Mouse (Mus musculus): ENCODE measurements at regions not wholly inside any gene's neighbourhood (a gene's known extent, or its start where the extent isn't known, plus 50 kb on each side); places are given as distances from the start of the nearest gene placed in this dataset.

DNA sequence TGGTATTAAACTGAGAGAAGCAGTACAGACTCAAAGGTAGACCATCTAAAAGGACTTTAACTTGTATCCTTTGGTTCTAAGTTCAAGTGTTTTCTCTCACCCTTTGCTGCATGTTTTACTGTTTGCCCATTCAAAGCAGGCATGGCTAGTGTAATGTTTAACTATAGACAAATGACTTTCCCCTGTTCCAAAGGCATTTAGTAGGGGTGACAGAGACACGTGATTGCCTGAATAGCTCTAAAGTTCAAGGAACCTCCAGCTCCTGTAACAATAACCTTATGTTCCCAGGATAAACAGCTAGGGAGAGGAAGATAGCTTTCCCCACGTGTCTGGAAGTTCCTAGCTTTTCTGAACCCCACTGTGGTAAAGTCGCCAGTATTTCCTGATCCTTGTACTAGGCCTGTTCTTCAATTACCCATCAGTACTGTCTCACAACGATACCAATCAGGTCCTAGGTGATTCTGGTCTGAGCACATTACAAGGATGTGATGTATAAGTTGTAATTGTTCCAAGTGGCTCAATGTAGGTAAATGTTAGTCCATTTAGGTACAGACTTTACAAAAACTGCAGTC lies 92.8 kb upstream of the Dpt start:
- TF ChIP-seq ZMIZ1 (IDR thresholded peaks at IDR 0.05; ENCODE audit: low read depth, low read length) (no peak), GATA1 (IDR thresholded peaks at IDR 0.05; ENCODE audit: low read depth, low read length) (no peak), ZKSCAN1 (IDR thresholded peaks at IDR 0.05; ENCODE audit: low read depth, low read length) (no peak), ELF1 (IDR thresholded peaks at IDR 0.05; ENCODE audit: low read depth, low read length) (no peak), ZC3H11A (IDR thresholded peaks at IDR 0.05; ENCODE audit: low read depth, low read length) (no peak), CHD2 (IDR thresholded peaks at IDR 0.05; ENCODE audit: low read length) (no peak), POLR2A (IDR thresholded peaks at IDR 0.05; ENCODE audit: control insufficient read depth in 1 of 2, insufficient read depth in 1 of 2, low read depth in 1 of 2, low read length in 2 of 2, poor library complexity in 1 of 2) (no peak), EP300 (IDR thresholded peaks at IDR 0.05; ENCODE audit: low read depth in 1 of 2, low read length in 2 of 2) (no peak), MXI1 (IDR thresholded peaks at IDR 0.05; ENCODE audit: low read depth, low read length) (no peak), TBP (IDR thresholded peaks at IDR 0.05; ENCODE audit: low read depth, low read length) (no peak)
- Histone ChIP-seq H3K79me2 (ENCODE audit: control insufficient read depth, insufficient read depth, low read length, poor library complexity) (no peaks in the 10 kb centered on the region), H3K9ac (ENCODE audit: control insufficient read depth, low read depth, low read length, poor library complexity, severe bottlenecking) (no peak overlapping the region), H3K9me3 (replicated peaks; ENCODE audit: insufficient read depth, low read length) (no peaks in the 10 kb centered on the region), H3K4me3 (ENCODE audit: control insufficient read depth in 1 of 2, insufficient read depth in 1 of 2, low read depth in 2 of 2, low read length in 2 of 2) (no peak overlapping the region), H3K36me3 (ENCODE audit: control insufficient read depth in 1 of 2, insufficient read depth in 2 of 2, low read length in 2 of 2) (no peaks in the 10 kb centered on the region), H3K27ac (ENCODE audit: control insufficient read depth, low read depth, low read length) (no peak overlapping the region), H3K27me3 (ENCODE audit: control insufficient read depth in 1 of 2, insufficient read depth in 2 of 2, low read length in 2 of 2) (no peaks in the 10 kb centered on the region), H3K4me1 (ENCODE audit: control insufficient read depth in 1 of 2, insufficient read depth in 2 of 2, low read length in 2 of 2) (no peaks in the 10 kb centered on the region)
- no peak for DNase-seq (ENCODE audit: low read depth, low spot score)

DNA sequence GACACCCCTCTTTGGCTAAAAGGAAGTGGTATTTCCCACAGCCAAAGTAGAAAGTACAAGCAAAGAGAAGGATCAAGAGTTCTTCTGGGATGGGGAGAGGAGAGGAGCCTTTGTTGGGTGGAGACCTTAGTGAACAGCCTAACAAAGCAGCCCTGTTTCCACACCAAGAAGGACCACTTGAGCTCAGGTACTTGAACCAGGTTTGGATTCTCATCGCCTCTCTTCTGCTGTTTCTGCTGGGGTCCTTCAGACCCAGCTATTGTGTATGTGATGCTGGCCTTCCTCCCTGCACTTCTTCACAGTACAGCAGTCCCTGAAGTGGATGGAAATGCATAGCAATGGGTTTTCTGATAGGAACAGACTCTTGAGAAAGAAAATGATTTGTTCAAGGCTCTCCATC lies 106.4 kb upstream of the Dpt start:
- H3K27ac ChIP-seq (ENCODE audit: control insufficient read depth, low read depth, low read length), result no peak overlapping the region
- no peak overlapping the region for H3K4me3 ChIP-seq (ENCODE audit: control insufficient read depth in 1 of 2, insufficient read depth in 1 of 2, low read depth in 2 of 2, low read length in 2 of 2)
- DNase-seq (ENCODE audit: low read depth, low spot score), result no peak
- no peaks in the 10 kb centered on the region for H3K27me3 ChIP-seq (ENCODE audit: control insufficient read depth in 1 of 2, insufficient read depth in 2 of 2, low read length in 2 of 2)
- no peak overlapping the region for H3K9ac ChIP-seq (ENCODE audit: control insufficient read depth, low read depth, low read length, poor library complexity, severe bottlenecking)
- no peaks in the 10 kb centered on the region for H3K9me3 ChIP-seq (replicated peaks; ENCODE audit: insufficient read depth, low read length)
- no peaks in the 10 kb centered on the region for H3K4me1 ChIP-seq (ENCODE audit: control insufficient read depth in 1 of 2, insufficient read depth in 2 of 2, low read length in 2 of 2)
- H3K36me3 ChIP-seq (ENCODE audit: control insufficient read depth in 1 of 2, insufficient read depth in 2 of 2, low read length in 2 of 2), result no peaks in the 10 kb centered on the region
- H3K79me2 ChIP-seq (ENCODE audit: control insufficient read depth, insufficient read depth, low read length, poor library complexity), result no peaks in the 10 kb centered on the region
- TF ChIP-seq MXI1 (IDR thresholded peaks at IDR 0.05; ENCODE audit: low read depth, low read length), result no peak

DNA sequence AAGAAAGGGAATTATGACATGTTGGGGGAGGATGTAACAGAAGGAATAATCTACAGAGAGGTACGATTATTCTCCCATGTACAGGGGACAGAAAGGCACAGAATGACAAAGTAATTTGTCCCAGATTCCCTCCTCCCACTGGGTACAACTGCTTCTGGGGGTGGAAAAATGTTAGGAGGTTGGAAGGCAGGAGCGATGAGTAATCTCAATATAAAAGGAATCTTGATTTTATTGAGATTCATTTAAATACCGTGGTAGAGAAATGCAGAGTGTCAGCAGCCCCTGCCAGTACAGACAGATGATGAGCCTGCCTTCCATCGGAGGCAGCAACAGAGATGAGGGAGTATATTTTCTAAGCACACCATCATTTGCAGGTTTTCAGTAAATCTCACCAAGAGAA lies 107.1 kb upstream of the Dpt start:
- Histone ChIP-seq H3K27ac (ENCODE audit: control insufficient read depth, low read depth, low read length) (no peak overlapping the region), H3K27me3 (ENCODE audit: control insufficient read depth in 1 of 2, insufficient read depth in 2 of 2, low read length in 2 of 2) (no peaks in the 10 kb centered on the region), H3K36me3 (ENCODE audit: control insufficient read depth in 1 of 2, insufficient read depth in 2 of 2, low read length in 2 of 2) (no peaks in the 10 kb centered on the region), H3K4me3 (ENCODE audit: control insufficient read depth in 1 of 2, insufficient read depth in 1 of 2, low read depth in 2 of 2, low read length in 2 of 2) (no peak overlapping the region), H3K9me3 (replicated peaks; ENCODE audit: insufficient read depth, low read length) (no peaks in the 10 kb centered on the region), H3K9ac (ENCODE audit: control insufficient read depth, low read depth, low read length, poor library complexity, severe bottlenecking) (no peak overlapping the region), H3K79me2 (ENCODE audit: control insufficient read depth, insufficient read depth, low read length, poor library complexity) (no peaks in the 10 kb centered on the region), H3K4me1 (ENCODE audit: control insufficient read depth in 1 of 2, insufficient read depth in 2 of 2, low read length in 2 of 2) (no peaks in the 10 kb centered on the region)
- TF ChIP-seq POLR2AphosphoS2 (IDR thresholded peaks at IDR 0.05; ENCODE audit: low read length) (no peak), BHLHE40 (IDR thresholded peaks at IDR 0.05; ENCODE audit: borderline replicate concordance, low read depth, low read length) (no peak), HCFC1 (IDR thresholded peaks at IDR 0.05; ENCODE audit: low read depth, low read length) (no peak)
- DNase-seq (ENCODE audit: low read depth, low spot score), result no peak

Measured in MEL (cell line).